Mouse (Mus musculus) cortical plate, adult 2 months (tissue): ENCODE results near the gene Gtsf1l.

Experiments used
- CTCF ChIP-seq: fragments of 200-500 bp; IDR thresholded peaks from 2 replicates; pipeline ENCODE4 v1.5.1; 2011; ENCODE audit warnings: mild to moderate bottlenecking, control low read depth, low read length; ENCODE audit not compliant: insufficient read depth; ENCODE audit errors: extremely low read depth
- POLR2A ChIP-seq: fragments of 200-500 bp; IDR thresholded peaks from 2 replicates; pipeline ENCODE4 v1.6.1; 2011; ENCODE audit warnings: mild to moderate bottlenecking, low read length, control low read depth; ENCODE audit not compliant: insufficient read depth; ENCODE audit errors: extremely low read depth

DNA sequence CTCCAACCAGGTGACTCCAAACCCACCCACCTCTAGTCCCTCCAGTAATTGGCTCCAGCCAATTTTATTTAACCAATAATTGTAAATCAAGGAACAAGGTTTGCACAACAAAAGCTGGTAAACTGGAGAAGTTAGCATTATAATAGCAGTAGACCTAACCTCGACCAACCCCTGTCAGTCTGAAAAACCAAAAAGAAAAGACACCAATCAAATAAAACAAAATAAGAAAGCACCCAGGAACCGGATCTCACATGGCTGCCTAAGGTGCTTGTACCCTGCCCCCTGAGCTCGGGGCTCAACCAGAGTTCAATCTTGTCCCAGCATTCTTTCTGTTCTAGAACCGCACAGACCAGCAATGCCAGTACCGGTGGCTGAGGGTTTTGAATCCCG is 25.5 kb downstream of the Gtsf1l start:
- TF ChIP-seq POLR2A = no peak
- no peak for TF ChIP-seq CTCF
